In the genomic region with DNA sequence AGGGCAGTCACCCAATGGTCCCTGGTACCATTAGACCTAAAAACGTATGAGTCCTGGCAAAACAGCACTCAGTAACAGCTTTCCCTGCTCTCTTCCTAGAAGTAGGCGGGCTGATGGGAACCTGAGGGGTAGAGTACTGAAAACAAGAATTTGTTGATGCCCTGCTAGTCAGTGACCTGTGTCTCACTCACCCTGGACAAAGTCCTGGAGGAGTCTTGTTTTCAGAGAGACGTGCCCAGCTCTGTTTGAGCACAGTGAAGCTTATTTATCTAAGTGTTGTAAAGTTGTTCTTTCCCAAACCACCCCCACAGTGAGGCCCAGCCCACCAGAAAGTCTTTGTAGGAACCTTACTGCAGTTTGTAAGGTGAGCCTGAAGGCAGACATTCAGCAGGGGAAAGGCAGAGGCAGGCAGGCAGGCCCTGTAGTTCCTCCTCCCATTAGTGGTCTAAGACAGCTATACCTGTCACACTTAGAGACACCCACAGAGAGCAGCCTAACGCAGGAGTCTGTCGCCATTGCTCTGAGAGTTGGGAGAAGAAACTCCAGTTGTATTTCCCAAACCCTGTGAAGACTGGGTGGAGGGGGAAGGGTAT, we compare ENCODE assay signal across 27 mouse cellular contexts. TPM values are rescaled to one million over a fixed set of nuclear protein-coding genes. Genes with fewer than 3 reads are reported as not detected.
A peak's percentile ranks its signal among the peaks of the same experiment; 100 is the strongest.
DNase-seq lines count a peak whose midpoint lies in the region; ATAC-seq and TF ChIP-seq lines count a peak whose summit lies in the region.
"Had no signal": no experiment of that assay in that cellular context is flagged by ENCODE, and none has a peak within 500 bp of the region (broad histone marks: within the 10 kb centered on the region; RNA-seq: fewer than 3 reads in every experiment).

No protein-coding gene starts in this region.

- no peak overlapping the region for H3K4me2 ChIP-seq in kidney, postnatal 0 days (ENCODE audit: low read length)
- H3K4me2 ChIP-seq: embryonic facial prominence, embryonic 15.5 days; heart, embryonic 15.5 days; hindbrain, embryonic 15.5 days; lung, embryonic 14.5 days; midbrain, embryonic 13.5 days; neural tube, embryonic 12.5 days; stomach, embryonic 15.5 days had no signal

- peaks cover 18% of the 10 kb centered on the region; the same call in 1 of the 2 replicates for H3K4me1 ChIP-seq in liver, adult 2 months (ENCODE audit: control insufficient read depth, insufficient read depth, low read length)
- H3K4me1 ChIP-seq in kidney, postnatal 0 days (replicated peaks; ENCODE audit: insufficient read depth, low read length) = 0 out of 2 replicates have a peak, but pooled peaks cover 6% of the 10 kb centered on the region
- H3K4me1 ChIP-seq: embryonic facial prominence, embryonic 15.5 days; heart, embryonic 15.5 days; hindbrain, embryonic 15.5 days; midbrain, embryonic 13.5 days; neural tube, embryonic 12.5 days; stomach, embryonic 15.5 days had no signal

- no peaks in the 10 kb centered on the region for H3K36me3 ChIP-seq in liver, adult 2 months (ENCODE audit: control insufficient read depth, insufficient read depth, low read length)
- no peaks in the 10 kb centered on the region for H3K36me3 ChIP-seq in kidney, postnatal 0 days (ENCODE audit: insufficient read depth, low read length)
- H3K36me3 ChIP-seq: embryonic facial prominence, embryonic 15.5 days; heart, embryonic 15.5 days; hindbrain, embryonic 15.5 days; midbrain, embryonic 13.5 days; neural tube, embryonic 12.5 days; stomach, embryonic 15.5 days had no signal

- no peak overlapping the region for H3K4me3 ChIP-seq in liver, adult 2 months (ENCODE audit: insufficient read depth, low read depth, low read length)
- no peak overlapping the region for H3K4me3 ChIP-seq in kidney, postnatal 0 days (replicated peaks; ENCODE audit: low read depth, low read length)
- H3K4me3 ChIP-seq: embryonic facial prominence, embryonic 15.5 days; gastrocnemius, adult 2 months; heart, embryonic 15.5 days; hindbrain, embryonic 15.5 days; left cerebral cortex, adult 2 months; megakaryocyte, embryonic 14.5 days; midbrain, embryonic 13.5 days; neural tube, embryonic 12.5 days; stomach, embryonic 15.5 days had no signal

- ATAC-seq in kidney, postnatal 0 days (replicated peaks; ENCODE audit: low FRiP score, low read depth) = peak; percentile 67
- ATAC-seq: forebrain, embryonic 14.5 days; midbrain, embryonic 13.5 days had no signal

- H3K9ac ChIP-seq in liver, adult 2 months (ENCODE audit: low read depth, low read length) = peak overlapping the region; percentile 4; the same call in 1 of the 2 replicates
- H3K9ac ChIP-seq in kidney, postnatal 0 days (ENCODE audit: low read depth, low read length) = no peak overlapping the region
- H3K9ac ChIP-seq: embryonic facial prominence, embryonic 15.5 days; heart, embryonic 15.5 days; hindbrain, embryonic 15.5 days; lung, embryonic 14.5 days; midbrain, embryonic 13.5 days; neural tube, embryonic 12.5 days; stomach, embryonic 15.5 days had no signal

- H3K9me3 ChIP-seq in kidney, postnatal 0 days (replicated peaks; ENCODE audit: low read length) = no peaks in the 10 kb centered on the region
- H3K9me3 ChIP-seq: embryonic facial prominence, embryonic 15.5 days; heart, embryonic 15.5 days; hindbrain, embryonic 15.5 days; midbrain, embryonic 13.5 days; stomach, embryonic 15.5 days had no signal

- DNase-seq in embryo, embryonic 10 days (ENCODE audit: low spot score) = peak; percentile 6
- no peak for DNase-seq in embryo, embryonic 11 days
- peak; percentile 87 for DNase-seq in liver, adult 2 months (ENCODE audit: extremely low read depth, low read depth, low spot score)
- no peak for DNase-seq in liver
- peak; percentile 68 for DNase-seq in kidney, postnatal 0 days (ENCODE audit: low spot score)
- DNase-seq in yolk sac, embryonic 10.5 days (ENCODE audit: low spot score) = peak; percentile 36
- DNase-seq in neural tube, embryonic 10.5 days (ENCODE audit: extremely low spot score, low spot score) = no peak
- DNase-seq in gastrocnemius, postnatal 25 days = no peak
- DNase-seq: adrenal gland, postnatal 10 days; cerebellum, adult 18-20 months; cerebellum, postnatal 14 days; gastrocnemius, adult 2 months; layer of hippocampus, adult 9-11 months; lung, embryonic 14.5 days; lung, postnatal 36 days; right cerebral cortex, postnatal 4 days; thymus, adult 2 months; thymus, postnatal 4 days had no signal

- no peak for TF ChIP-seq CTCF in liver, adult 2 months (IDR thresholded peaks at IDR 0.05; ENCODE audit: low read depth, low read length)
- TF ChIP-seq CTCF in kidney, postnatal 0 days (IDR thresholded peaks at IDR 0.05; ENCODE audit: low read depth) = no peak

- peak overlapping the region; percentile 69 for H3K27ac ChIP-seq in liver, adult 2 months (replicated peaks; ENCODE audit: insufficient read depth, low read depth, low read length)
- H3K27ac ChIP-seq in kidney, postnatal 0 days = peak overlapping the region; percentile 66; the same call in 1 of the 2 replicates
- H3K27ac ChIP-seq: embryonic facial prominence, embryonic 15.5 days; gastrocnemius, adult 2 months; heart, embryonic 15.5 days; hindbrain, embryonic 15.5 days; left cerebral cortex, adult 2 months; midbrain, embryonic 13.5 days; neural tube, embryonic 12.5 days; stomach, embryonic 15.5 days had no signal

- TF ChIP-seq POLR2A in liver, adult 2 months (IDR thresholded peaks at IDR 0.05; ENCODE audit: extremely low read depth, insufficient read depth, low read length) = no peak

- H3K27me3 ChIP-seq in liver, adult 2 months (ENCODE audit: control insufficient read depth, insufficient read depth, low read length) = no peaks in the 10 kb centered on the region
- no peaks in the 10 kb centered on the region for H3K27me3 ChIP-seq in kidney, postnatal 0 days (ENCODE audit: insufficient read depth, low read length)
- H3K27me3 ChIP-seq: embryonic facial prominence, embryonic 15.5 days; heart, embryonic 15.5 days; hindbrain, embryonic 15.5 days; midbrain, embryonic 13.5 days; neural tube, embryonic 12.5 days; stomach, embryonic 15.5 days had no signal

- H3K79me2 ChIP-seq in liver, adult 2 months (ENCODE audit: control insufficient read depth, insufficient read depth, low read length) = no peaks in the 10 kb centered on the region

- 23% methylated on average over 5 of the region's 5 CpGs for WGBS in liver, adult 2 months
- 23% methylated on average over 5 of the region's 5 CpGs for WGBS in kidney, postnatal 0 days

RNA-seq across cellular contexts. Expression of a gene that starts 14.2 kb away (rescaled TPM):
- total RNA-seq in liver, adult 2 months (2014; rRNA removed) = 221 and 249 TPM in 2 replicates
- polyA plus RNA-seq in liver, adult 2 months (2012; rRNA removed) = 475 and 543 TPM in 2 replicates
- polyA plus RNA-seq in kidney, postnatal 0 days (2015; fragmentation: Nextera tagmentation; extraction: Ambion mirVana) = 28.5 and 30.0 TPM in 2 replicates
- 10 to 100 TPM; 16.0 to 36.4 TPM for total RNA-seq in gastrocnemius, postnatal 25 days (2021)

Comparison
In these comparisons a context has a peak if more than half of its experiments do, and no peak if none do; other contexts are left out.
1. DNase-seq: peak in embryo, embryonic 10 days (single experiment), liver, adult 2 months (single experiment), kidney, postnatal 0 days (single experiment) and yolk sac, embryonic 10.5 days (single experiment); none in embryo, embryonic 11 days (single experiment), liver (single experiment), neural tube, embryonic 10.5 days (single experiment) and gastrocnemius, postnatal 25 days (single experiment).